Mouse (Mus musculus): ENCODE results near the gene Lin37. TPM values are rescaled to one million over a fixed set of nuclear protein-coding genes. Genes with fewer than 3 reads are reported as not detected.

Lin37 gene
- total and polyA plus RNA-seq, 2 experiments from 2014 or later: 32.0 to 54.1 TPM

DNA sequence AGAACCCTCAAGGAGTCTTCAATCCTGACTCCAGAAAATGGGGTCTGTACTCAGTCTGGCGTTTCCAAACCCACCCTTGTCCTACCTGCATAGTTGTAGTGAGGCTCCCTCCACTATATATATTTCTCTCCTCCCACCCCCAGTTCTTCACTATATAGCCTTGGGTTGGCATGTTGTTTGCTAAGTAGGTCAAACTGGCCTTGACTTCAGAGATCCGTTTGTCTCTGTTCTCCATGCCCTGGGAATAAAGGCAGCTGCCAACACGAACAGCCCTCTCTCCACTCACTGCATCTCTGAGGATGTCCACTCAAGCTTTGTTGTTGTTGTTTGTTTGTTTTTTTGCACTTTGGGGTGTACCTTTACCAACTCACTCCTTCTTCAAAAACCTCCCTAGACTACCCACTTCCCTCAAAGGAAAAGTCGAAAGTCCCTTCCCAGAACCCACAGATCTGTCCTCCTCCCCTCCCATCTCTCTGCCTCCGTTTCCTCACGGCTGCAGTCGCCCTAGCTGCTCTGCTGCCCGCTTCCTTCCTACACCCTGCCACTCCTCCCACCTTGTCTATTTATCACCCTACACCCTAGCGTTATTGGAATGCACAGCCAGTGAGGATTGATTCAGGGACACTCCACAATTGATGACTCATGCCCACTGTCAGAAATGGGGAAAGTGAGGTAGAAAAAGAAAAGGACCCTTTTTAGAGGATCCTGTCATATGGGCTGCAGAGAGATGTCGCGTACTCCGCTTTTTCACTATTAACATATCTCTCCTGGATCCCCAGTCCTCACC, 789 bp downstream of the Lin37 start:
- 18% methylated on average over 12 of the region's 12 CpGs for WGBS

DNA sequence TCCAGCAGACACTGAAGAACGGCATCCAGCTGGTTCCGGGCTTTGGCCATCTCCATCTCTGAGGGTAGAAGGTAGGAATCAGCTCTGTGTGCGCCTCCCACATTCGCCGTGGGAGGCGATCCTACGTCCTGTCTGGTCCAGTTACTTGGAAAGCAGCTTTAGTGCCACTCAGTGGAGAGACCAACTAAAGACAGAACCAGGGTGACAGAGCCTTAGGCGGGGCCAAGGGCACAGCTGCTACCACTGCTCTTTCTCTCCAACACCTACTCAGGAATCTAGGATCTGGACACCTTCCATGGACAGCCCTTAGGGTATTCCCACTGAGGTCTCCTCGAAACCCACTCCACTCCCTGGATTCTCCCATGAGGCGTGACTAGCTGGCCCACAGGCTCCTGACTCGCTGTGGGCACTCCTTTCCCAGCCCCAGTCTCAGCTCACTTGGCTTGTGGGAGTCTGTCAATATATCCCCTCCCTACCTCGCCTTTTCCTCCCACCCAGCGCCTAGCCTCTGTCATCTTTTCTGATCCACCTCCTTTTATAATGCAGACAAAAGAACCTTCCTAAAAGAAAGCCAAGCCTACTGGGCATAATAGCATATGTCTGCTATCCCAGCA, 1.6 kb downstream of the Lin37 start:
- Histone ChIP-seq H3K27me3 (ENCODE audit: insufficient read depth, low read length) (no peaks in the 10 kb centered on the region), H3K4me3 (ENCODE audit: low read depth, low read length) (no peak overlapping the region), H3K9me3 (ENCODE audit: low read length) (no peaks in the 10 kb centered on the region), H3K4me2 (ENCODE audit: low read depth, low read length, poor library complexity, severe bottlenecking) (peak overlapping the region; percentile 92), H3K36me3 (ENCODE audit: insufficient read depth, low read length) (peaks cover 20% of the 10 kb centered on the region), H3K27ac (ENCODE audit: low read depth, low read length) (no peak overlapping the region), H3K9ac (replicated peaks; ENCODE audit: low read length, poor library complexity, severe bottlenecking) (no peak overlapping the region), H3K4me1 (ENCODE audit: insufficient read depth, low read length) (peaks cover 9% of the 10 kb centered on the region; the same call in 1 of the 2 replicates)
- DNase-seq (ENCODE audit: low spot score): no peak
- 91% methylated on average over 13 of the region's 13 CpGs for WGBS
- TF ChIP-seq CTCF (IDR thresholded peaks at IDR 0.05): no peak
- no peak for ATAC-seq (ENCODE audit: low FRiP score)

More for the DNA sequence above, 789 bp downstream of the Lin37 start:
- Histone ChIP-seq H3K9ac (replicated peaks; ENCODE audit: low read length, poor library complexity, severe bottlenecking) (peak overlapping the region; percentile 79), H3K9me3 (ENCODE audit: low read length) (no peaks in the 10 kb centered on the region), H3K4me2 (ENCODE audit: low read depth, low read length, poor library complexity, severe bottlenecking) (peak overlapping the region; percentile 92), H3K27ac (ENCODE audit: low read depth, low read length) (peak overlapping the region; percentile 51; the same call in 1 of the 2 replicates), H3K36me3 (ENCODE audit: insufficient read depth, low read length) (peaks cover 20% of the 10 kb centered on the region), H3K27me3 (ENCODE audit: insufficient read depth, low read length) (no peaks in the 10 kb centered on the region), H3K4me1 (ENCODE audit: insufficient read depth, low read length) (0 out of 2 replicates have a peak, but pooled peaks cover under 1% of the 10 kb centered on the region), H3K4me3 (ENCODE audit: low read depth, low read length) (peak overlapping the region; percentile 57)
- ATAC-seq (ENCODE audit: low FRiP score) (no peak), DNase-seq (ENCODE audit: low spot score) (no peak)
- no peak for TF ChIP-seq CTCF (IDR thresholded peaks at IDR 0.05)

DNA sequence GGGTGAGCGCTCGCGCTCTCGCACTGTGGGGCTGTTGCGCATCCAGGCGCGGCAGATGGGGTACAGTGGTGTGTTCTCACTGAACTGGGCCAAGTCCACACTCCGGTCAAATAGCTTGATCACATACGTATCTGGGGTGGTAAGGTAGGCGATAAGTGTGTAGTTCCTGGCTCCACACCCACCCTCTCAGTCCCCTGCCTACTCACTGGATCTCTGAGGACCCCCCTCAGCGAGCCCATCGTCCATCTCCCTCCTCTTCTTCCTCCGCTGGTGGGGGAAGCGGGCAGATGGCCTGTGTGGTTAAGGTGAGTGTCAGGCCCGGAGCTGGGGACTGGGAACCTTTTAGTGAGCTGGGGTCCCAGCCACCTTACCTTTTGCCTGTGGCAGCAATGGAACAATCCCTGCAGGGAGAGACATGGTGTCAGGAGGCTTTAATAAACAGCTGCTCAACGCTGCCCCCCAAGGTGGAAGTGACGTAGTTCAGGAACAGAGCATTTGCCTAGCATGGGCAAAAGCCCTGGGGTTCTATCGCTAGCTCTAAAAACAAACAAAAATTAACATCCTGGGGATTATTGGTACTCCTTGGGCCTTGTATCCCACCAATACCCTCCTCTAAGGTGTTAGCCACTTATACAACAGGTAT, 2.6 kb downstream of the Lin37 start:
- DNase-seq (ENCODE audit: low spot score) (no peak), ATAC-seq (ENCODE audit: low FRiP score) (no peak)
- Histone ChIP-seq H3K36me3 (ENCODE audit: insufficient read depth, low read length) (peaks cover 20% of the 10 kb centered on the region), H3K27ac (ENCODE audit: low read depth, low read length) (no peak overlapping the region), H3K4me2 (ENCODE audit: low read depth, low read length, poor library complexity, severe bottlenecking) (no peak overlapping the region), H3K9ac (replicated peaks; ENCODE audit: low read length, poor library complexity, severe bottlenecking) (no peak overlapping the region), H3K9me3 (ENCODE audit: low read length) (no peaks in the 10 kb centered on the region), H3K4me3 (ENCODE audit: low read depth, low read length) (no peak overlapping the region), H3K4me1 (ENCODE audit: insufficient read depth, low read length) (peaks cover 9% of the 10 kb centered on the region; the same call in 1 of the 2 replicates), H3K27me3 (ENCODE audit: insufficient read depth, low read length) (no peaks in the 10 kb centered on the region)
- WGBS: 95% methylated on average over 18 of the region's 18 CpGs
- peak; percentile 44 for TF ChIP-seq CTCF (IDR thresholded peaks at IDR 0.05)

DNA sequence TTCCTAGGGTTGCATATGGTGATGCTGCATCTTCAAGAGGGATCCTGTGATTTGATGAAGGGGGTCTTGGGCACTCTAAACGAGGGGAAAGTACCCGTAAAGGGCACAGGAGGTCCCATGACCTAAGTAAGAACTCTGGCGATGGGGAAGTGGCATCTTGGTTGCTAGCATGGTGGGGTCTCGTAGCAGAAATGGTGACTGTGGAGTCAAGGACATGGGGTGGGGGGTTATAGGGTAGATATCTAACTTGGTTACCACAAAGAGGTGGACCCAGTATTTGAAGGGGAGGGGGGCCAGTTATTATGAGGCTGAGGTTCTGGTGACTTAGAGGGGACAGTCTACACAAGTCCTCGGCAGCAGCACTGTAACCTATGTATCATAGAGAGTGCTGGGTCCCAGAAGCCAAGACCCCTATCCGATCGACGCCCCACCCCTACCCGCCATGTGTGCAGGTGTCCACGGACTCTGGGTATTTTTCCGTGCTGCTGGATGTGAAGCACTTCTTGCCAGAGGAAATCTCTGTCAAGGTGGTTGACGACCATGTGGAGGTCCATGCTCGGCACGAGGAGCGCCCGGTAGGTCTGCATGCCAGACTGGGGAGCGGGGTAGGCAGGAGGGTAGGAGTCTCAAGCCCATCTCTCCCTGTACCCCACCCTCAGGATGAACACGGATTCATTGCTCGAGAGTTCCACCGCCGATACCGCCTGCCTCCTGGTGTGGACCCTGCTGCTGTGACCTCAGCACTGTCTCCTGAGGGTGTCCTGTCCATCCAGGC, 5.6 kb downstream of the Lin37 start:
- H3K9me3 ChIP-seq (ENCODE audit: low read length): no peaks in the 10 kb centered on the region
- peaks cover 20% of the 10 kb centered on the region for H3K36me3 ChIP-seq (ENCODE audit: insufficient read depth, low read length)
- no peak overlapping the region for H3K4me3 ChIP-seq (ENCODE audit: low read depth, low read length)
- no peak for TF ChIP-seq CTCF (IDR thresholded peaks at IDR 0.05)
- DNase-seq (ENCODE audit: low spot score) (no peak), ATAC-seq (ENCODE audit: low FRiP score) (no peak)
- peak overlapping the region; percentile 62; the same call in 1 of the 2 replicates for H3K9ac ChIP-seq (replicated peaks; ENCODE audit: low read length, poor library complexity, severe bottlenecking)
- peak overlapping the region; percentile 76 for H3K4me2 ChIP-seq (ENCODE audit: low read depth, low read length, poor library complexity, severe bottlenecking)
- no peaks in the 10 kb centered on the region for H3K27me3 ChIP-seq (ENCODE audit: insufficient read depth, low read length)
- H3K4me1 ChIP-seq (ENCODE audit: insufficient read depth, low read length): peaks cover 9% of the 10 kb centered on the region; the same call in 1 of the 2 replicates
- no peak overlapping the region for H3K27ac ChIP-seq (ENCODE audit: low read depth, low read length)
- WGBS: 87% methylated on average over 22 of the region's 22 CpGs

DNA sequence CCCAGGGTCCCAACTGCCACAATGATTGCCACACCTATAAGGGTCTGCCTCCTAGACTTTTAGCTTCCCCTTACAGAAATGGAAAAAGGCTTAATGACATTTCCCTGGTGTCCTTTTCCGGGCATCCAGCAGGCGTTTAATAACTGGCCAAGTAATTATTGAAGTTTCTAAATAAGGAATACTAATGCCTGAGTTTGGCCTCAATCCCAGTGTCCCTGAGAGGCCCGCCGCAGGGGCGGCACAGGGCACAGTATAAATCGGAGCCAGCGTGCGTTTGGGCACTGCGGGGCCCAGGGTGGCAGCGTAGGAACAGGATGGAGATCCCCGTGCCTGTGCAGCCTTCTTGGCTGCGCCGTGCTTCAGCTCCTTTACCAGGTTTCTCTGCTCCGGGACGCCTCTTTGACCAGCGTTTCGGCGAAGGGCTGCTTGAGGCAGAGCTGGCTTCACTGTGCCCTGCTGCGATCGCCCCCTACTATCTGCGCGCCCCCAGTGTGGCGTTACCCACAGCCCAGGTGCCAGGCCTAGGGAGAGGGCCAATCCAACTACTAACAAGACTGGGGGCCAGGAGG, 6.5 kb downstream of the Lin37 start:
- Histone ChIP-seq H3K27me3 (ENCODE audit: insufficient read depth, low read length) (no peaks in the 10 kb centered on the region), H3K9ac (replicated peaks; ENCODE audit: low read length, poor library complexity, severe bottlenecking) (peak overlapping the region; percentile 62), H3K4me1 (ENCODE audit: insufficient read depth, low read length) (peaks cover 9% of the 10 kb centered on the region; the same call in 1 of the 2 replicates), H3K4me2 (ENCODE audit: low read depth, low read length, poor library complexity, severe bottlenecking) (peak overlapping the region; percentile 76), H3K9me3 (ENCODE audit: low read length) (no peaks in the 10 kb centered on the region), H3K36me3 (ENCODE audit: insufficient read depth, low read length) (peaks cover 20% of the 10 kb centered on the region), H3K27ac (ENCODE audit: low read depth, low read length) (peak overlapping the region; percentile 55), H3K4me3 (ENCODE audit: low read depth, low read length) (peak overlapping the region; percentile 57)
- TF ChIP-seq CTCF (IDR thresholded peaks at IDR 0.05): no peak
- DNase-seq (ENCODE audit: low spot score) (peak; percentile 46), ATAC-seq (ENCODE audit: low FRiP score) (no peak)
- 3% methylated on average over 23 of the region's 23 CpGs for WGBS
